Comparison of ENCODE assay signal across 8 mouse cellular contexts in the genomic region with DNA sequence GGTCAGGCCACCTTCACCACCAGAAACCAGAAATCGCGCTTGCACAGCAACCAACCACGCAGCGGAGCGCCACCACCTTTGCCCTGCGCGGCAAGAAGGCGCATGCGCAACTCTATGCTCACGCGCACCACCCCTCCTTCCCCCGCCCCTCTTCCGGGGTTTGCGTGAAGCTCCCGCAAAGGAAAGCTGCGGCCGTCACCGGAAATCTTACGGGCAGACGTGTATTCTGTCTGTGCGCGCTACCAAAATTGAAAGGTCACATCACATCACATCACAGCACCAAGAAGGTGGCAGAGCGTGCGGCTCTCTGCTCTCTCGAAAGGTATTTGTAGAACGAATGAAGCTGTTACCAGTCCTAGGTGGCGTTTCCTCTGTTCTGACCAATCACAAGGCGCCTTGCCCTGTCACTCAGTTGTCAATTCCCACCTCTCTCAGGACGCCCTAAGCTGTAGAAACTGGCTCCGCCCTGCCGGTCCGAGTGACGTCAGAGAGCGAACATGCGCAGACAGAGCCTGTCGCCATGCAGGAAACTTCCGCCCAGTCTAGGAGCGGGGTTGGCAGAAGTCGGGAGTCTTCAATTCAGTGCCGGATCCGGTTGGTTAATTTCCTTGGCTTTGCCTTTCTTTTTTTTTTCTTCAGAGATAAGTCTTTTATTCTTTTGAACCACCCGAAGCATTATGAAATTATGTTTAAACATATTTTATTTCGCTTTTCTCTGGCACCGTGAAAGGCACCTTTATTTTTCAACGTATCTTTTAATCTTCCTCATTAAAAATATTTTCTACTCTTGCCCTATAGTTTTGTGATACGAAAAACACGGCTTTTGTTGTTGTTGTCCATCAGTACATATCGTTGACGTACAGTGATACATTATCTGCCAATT. TPM values are rescaled to one million over a fixed set of nuclear protein-coding genes. Genes with fewer than 3 reads are reported as not detected.
DNase-seq lines count a peak whose midpoint lies in the region; ATAC-seq and TF ChIP-seq lines count a peak whose summit lies in the region.

A gene (plus strand): TSS at position 151 of the 883 bp plus-strand sequence.
A gene (minus strand): TSS at position 322 of the 883 bp plus-strand sequence.
A gene (minus strand): TSS at position 322 of the 883 bp plus-strand sequence.

- H3K27ac ChIP-seq in hindbrain, embryonic 13.5 days, result peak within 1 kb of the TSS; percentile 96

- DNase-seq in Patski (ENCODE audit: low read depth, low spot score), result peak; percentile 97
- DNase-seq in cerebellum, postnatal 14 days, result peak; percentile 99
- DNase-seq in frontal cortex, postnatal 14 days (ENCODE audit: low spot score in 2 of 2), result peak; percentile 99
- DNase-seq in layer of hippocampus, postnatal 25 days (ENCODE audit: extremely low spot score in 1 of 2, low spot score in 1 of 2), result peak; percentile 92
- peak; percentile 100 for DNase-seq in lung, postnatal 25 days (ENCODE audit: low spot score)
- DNase-seq in retina, embryonic 14.5 days (ENCODE audit: low spot score), result peak; percentile 99
- DNase-seq in thymus, postnatal 4 days, result peak; percentile 98

- POLR2A ChIA-PET in Patski (lab: Charles Lee), result interaction anchor here (1.4 kb wide), 1 partner anchor 29 kb away, joined by 3 read pairs; no protein-coding TSS in a partner anchor

- WGBS in hindbrain, embryonic 13.5 days, result under 1% methylated on average over 49 of the region's 49 CpGs

- no peaks in the 10 kb centered on the region for H3K36me3 ChIP-seq in hindbrain, embryonic 13.5 days

- H3K27me3 ChIP-seq in Patski, result no peaks in the 10 kb centered on the region
- no peaks in the 10 kb centered on the region for H3K27me3 ChIP-seq in hindbrain, embryonic 13.5 days

- H3K4me2 ChIP-seq in hindbrain, embryonic 13.5 days, result peak within 1 kb of the TSS; percentile 55

- in situ Hi-C loops in Patski (cut with MboI; ENCODE audit: low pct_unique_long_range_greater_than_20kb), result no loop called here

- H3K9me3 ChIP-seq in hindbrain, embryonic 13.5 days, result no peaks in the 10 kb centered on the region

- H3K4me3 ChIP-seq in hindbrain, embryonic 13.5 days, result peak within 1 kb of the TSS; percentile 68

- CTCF ChIA-PET in Patski (lab: Charles Lee), result interaction anchor here (0.7 to 1.4 kb wide), 6 partner anchors 9 to 188 kb away, joined by 3 to 4 read pairs (median 3); no protein-coding TSS in a partner anchor

- peak within 1 kb of the TSS; percentile 80 for H3K9ac ChIP-seq in hindbrain, embryonic 13.5 days

- no peak for TF ChIP-seq CTCF in Patski (IDR thresholded peaks at IDR 0.05)

- ATAC-seq in Patski, result peak; percentile 98
- ATAC-seq in hindbrain, embryonic 13.5 days (ENCODE audit: low FRiP score), result peak; percentile 97

- peaks cover 21% of the 10 kb centered on the region for H3K4me1 ChIP-seq in hindbrain, embryonic 13.5 days (replicated peaks)

RNA-seq across cellular contexts. Expression of the first gene that starts in this region (rescaled TPM):
- polyA plus RNA-seq in Patski (2021), result 6.6 TPM
- 14.1 and 14.6 TPM in 2 replicates for polyA plus RNA-seq in hindbrain, embryonic 13.5 days (2015; fragmentation: Nextera tagmentation; extraction: Ambion mirVana)
- 1 to 10 TPM; 6.7 to 8.1 TPM for total RNA-seq in layer of hippocampus, postnatal 25 days (2021)

RNA-seq across cellular contexts. Expression of the second gene that starts in this region (rescaled TPM):
- 17.0 TPM for polyA plus RNA-seq in Patski (2021)
- 21.1 and 23.0 TPM in 2 replicates for polyA plus RNA-seq in hindbrain, embryonic 13.5 days (2015; fragmentation: Nextera tagmentation; extraction: Ambion mirVana)
- total RNA-seq in layer of hippocampus, postnatal 25 days (2021), result 10 to 100 TPM; 11.0 to 22.4 TPM

RNA-seq across cellular contexts. Expression of the third gene that starts in this region (rescaled TPM):
- 24.0 TPM for polyA plus RNA-seq in Patski (2021)
- polyA plus RNA-seq in hindbrain, embryonic 13.5 days (2015; fragmentation: Nextera tagmentation; extraction: Ambion mirVana), result 12.8 and 14.2 TPM in 2 replicates
- 10 to 100 TPM; 21.1 to 30.6 TPM for total RNA-seq in layer of hippocampus, postnatal 25 days (2021)

Comparison
In these comparisons a context has a peak if more than half of its experiments do, and no peak if none do; other contexts are left out.
1. Peak in every context shown above with its lines: DNase-seq, ATAC-seq, H3K4me3 ChIP-seq and H3K27ac ChIP-seq.